Mouse (Mus musculus) hindbrain, embryonic 15.5 days (tissue): ENCODE results near the gene Ptgs1. TPM values are rescaled to one million over a fixed set of nuclear protein-coding genes. Genes with fewer than 3 reads are reported as not detected.
A peak's percentile ranks its signal among the peaks of the same experiment; 100 is the strongest.

Experiments used
- ATAC-seq: fragments of 200-750 bp; cut with Nextera tagmentation; 2 replicates; pipeline ENCODE4 v1.8.0; 2017; ENCODE audit warnings: low read depth, moderate number of reproducible peaks, moderate TSS enrichment; ENCODE audit not compliant: low FRiP score
- H3K27ac ChIP-seq: fragments of 300-500 bp; sonication (generic); replicated peaks from 2 replicates; pipeline ENCODE4 v1.5.1; 2015; ENCODE audit warnings: mild to moderate bottlenecking, inconsistent platforms
- H3K27me3 ChIP-seq: fragments of 300-500 bp; sonication (generic); 2 replicates; pipeline ENCODE4 v1.6.1; 2015; ENCODE audit warnings: control low read depth, inconsistent platforms
- H3K36me3 ChIP-seq: fragments of 300-500 bp; sonication (generic); 2 replicates; pipeline ENCODE4 v1.6.1; 2015; ENCODE audit warnings: control low read depth, inconsistent platforms
- H3K4me1 ChIP-seq: fragments of 300-500 bp; sonication (generic); replicated peaks from 2 replicates; pipeline ENCODE4 v1.6.1; 2015; ENCODE audit warnings: control low read depth, inconsistent platforms
- H3K4me2 ChIP-seq: fragments of 300-500 bp; sonication (generic); 2 replicates; pipeline ENCODE4 v1.6.1; 2015; ENCODE audit warnings: moderate library complexity, mild to moderate bottlenecking, inconsistent platforms
- H3K4me3 ChIP-seq: fragments of 300-500 bp; sonication (generic); 2 replicates; pipeline ENCODE4 v1.5.1; 2015; ENCODE audit warnings: mild to moderate bottlenecking, inconsistent platforms
- H3K9ac ChIP-seq: fragments of 300-500 bp; sonication (generic); 2 replicates; pipeline ENCODE4 v1.6.1; 2015; ENCODE audit warnings: inconsistent platforms
- H3K9me3 ChIP-seq: fragments of 300-500 bp; sonication (generic); 2 replicates; pipeline ENCODE4 v1.6.1; 2016; ENCODE audit warnings: control low read depth, inconsistent platforms
- WGBS: fragments of 180-500 bp; shearing (Covaris S2); methylation state at CpG from one replicate; pipeline ENCODE4 v1.1.7; 2015; 5-methylcytosine and 5-hydroxymethylcytosine counted together
- polyA plus RNA-seq: library from polyadenylated mRNA; unstranded; fragments of >200 nt; fragmentation: Nextera tagmentation; extraction: Ambion mirVana; gene quantifications from 2 replicates; pipeline ENCODE4 v1.2.1, GENCODE M21; 2015

Gene Ptgs1
- polyA plus RNA-seq, 1 experiment from 2014 or later: 5.0 TPM

GRCm38 (mm10) chr2:36216953-36217573 is 13.2 kb upstream of the Ptgs1 start:
- Histone ChIP-seq H3K9me3 (no peaks in the 10 kb centered on the region), H3K4me3 (no peak overlapping the region), H3K27me3 (peaks cover 3% of the 10 kb centered on the region; the same call in 1 of the 2 replicates), H3K9ac (no peak overlapping the region), H3K4me1 (peaks cover 6% of the 10 kb centered on the region), H3K4me2 (no peak overlapping the region), H3K27ac (no peak overlapping the region), H3K36me3 (no peaks in the 10 kb centered on the region)
- 52% methylated on average over 4 of the region's 4 CpGs for WGBS
- no peak for ATAC-seq

- Histone ChIP-seq H3K4me3 (no peak overlapping the region), H3K4me2 (no peak overlapping the region), H3K9me3 (no peaks in the 10 kb centered on the region), H3K27me3 (no peaks in the 10 kb centered on the region), H3K36me3 (no peaks in the 10 kb centered on the region), H3K9ac (no peak overlapping the region), H3K27ac (no peak overlapping the region), H3K4me1 (peaks cover 6% of the 10 kb centered on the region)
- WGBS: 58% methylated on average over 5 of the region's 5 CpGs
- ATAC-seq: no peak
These were observed 12.5 kb upstream of the Ptgs1 start for GRCm38 (mm10) chr2:36217692-36218233.

GRCm38 (mm10) chr2:36220106-36220505 is 10.1 kb upstream of the Ptgs1 start:
- no peaks in the 10 kb centered on the region for H3K27me3 ChIP-seq
- no peak overlapping the region for H3K9ac ChIP-seq
- H3K4me1 ChIP-seq: no peaks in the 10 kb centered on the region
- ATAC-seq: no peak
- no peak overlapping the region for H3K4me3 ChIP-seq
- H3K36me3 ChIP-seq: no peaks in the 10 kb centered on the region
- H3K27ac ChIP-seq: no peak overlapping the region
- H3K9me3 ChIP-seq: no peaks in the 10 kb centered on the region
- no peak overlapping the region for H3K4me2 ChIP-seq
- 87% methylated on average over 8 of the region's 8 CpGs for WGBS

GRCm38 (mm10) chr2:36220891-36221290 is 9.3 kb upstream of the Ptgs1 start:
- H3K4me3 ChIP-seq: no peak overlapping the region
- WGBS: 68% methylated on average over 4 of the region's 4 CpGs
- ATAC-seq: no peak

GRCm38 (mm10) chr2:36222168-36222848 is 7.9 kb upstream of the Ptgs1 start:
- no peak for ATAC-seq
- Histone ChIP-seq H3K4me3 (no peak overlapping the region), H3K27me3 (no peaks in the 10 kb centered on the region), H3K9ac (no peak overlapping the region), H3K27ac (no peak overlapping the region), H3K4me1 (no peaks in the 10 kb centered on the region), H3K36me3 (no peaks in the 10 kb centered on the region), H3K4me2 (no peak overlapping the region), H3K9me3 (no peaks in the 10 kb centered on the region)
- 65% methylated on average over 7 of the region's 7 CpGs for WGBS

More at GRCm38 (mm10) chr2:36220891-36221290, 9.3 kb upstream of the Ptgs1 start:
- Histone ChIP-seq H3K27me3 (no peaks in the 10 kb centered on the region), H3K9me3 (no peaks in the 10 kb centered on the region), H3K36me3 (no peaks in the 10 kb centered on the region), H3K27ac (no peak overlapping the region), H3K9ac (no peak overlapping the region), H3K4me1 (no peaks in the 10 kb centered on the region), H3K4me2 (no peak overlapping the region)

GRCm38 (mm10) chr2:36223436-36223835 is 6.8 kb upstream of the Ptgs1 start:
- Histone ChIP-seq H3K4me1 (no peaks in the 10 kb centered on the region), H3K27ac (no peak overlapping the region), H3K4me3 (no peak overlapping the region), H3K36me3 (no peaks in the 10 kb centered on the region), H3K27me3 (no peaks in the 10 kb centered on the region), H3K9me3 (no peaks in the 10 kb centered on the region), H3K4me2 (no peak overlapping the region), H3K9ac (no peak overlapping the region)
- no peak for ATAC-seq

- 93% methylated on average over 7 of the region's 7 CpGs for WGBS
- no peaks in the 10 kb centered on the region for H3K36me3 ChIP-seq
- ATAC-seq: no peak
- H3K4me3 ChIP-seq: no peak overlapping the region
- H3K9ac ChIP-seq: no peak overlapping the region
- H3K27ac ChIP-seq: no peak overlapping the region
- H3K4me1 ChIP-seq: no peaks in the 10 kb centered on the region
- H3K27me3 ChIP-seq: 0 out of 2 replicates have a peak, but pooled peaks cover 3% of the 10 kb centered on the region
- no peak overlapping the region for H3K4me2 ChIP-seq
- no peaks in the 10 kb centered on the region for H3K9me3 ChIP-seq
These were observed 6.1 kb upstream of the Ptgs1 start for GRCm38 (mm10) chr2:36224153-36224552.

- no peak overlapping the region for H3K4me3 ChIP-seq
- H3K4me2 ChIP-seq: no peak overlapping the region
- 44% methylated on average over 2 of the region's 2 CpGs for WGBS
- no peak overlapping the region for H3K9ac ChIP-seq
- no peak for ATAC-seq
- no peaks in the 10 kb centered on the region for H3K4me1 ChIP-seq
- H3K27ac ChIP-seq: no peak overlapping the region
- no peaks in the 10 kb centered on the region for H3K9me3 ChIP-seq
- no peaks in the 10 kb centered on the region for H3K36me3 ChIP-seq
- H3K27me3 ChIP-seq: 0 out of 2 replicates have a peak, but pooled peaks cover 3% of the 10 kb centered on the region
These were observed 5.6 kb upstream of the Ptgs1 start for GRCm38 (mm10) chr2:36224599-36224998.

GRCm38 (mm10) chr2:36230967-36231366 is 741 bp downstream of the Ptgs1 start:
- H3K27me3 ChIP-seq: 0 out of 2 replicates have a peak, but pooled peaks cover 3% of the 10 kb centered on the region
- peak overlapping the region; percentile 40 for H3K4me3 ChIP-seq
- peak overlapping the region; percentile 75 for H3K4me2 ChIP-seq
- no peaks in the 10 kb centered on the region for H3K9me3 ChIP-seq
- H3K4me1 ChIP-seq: peaks cover 14% of the 10 kb centered on the region
- no peak overlapping the region for H3K27ac ChIP-seq
- 0 out of 2 replicates have a peak overlapping the region, but pooled peaks have one; percentile 39 for H3K9ac ChIP-seq
- 51% methylated on average over 8 of the region's 10 CpGs for WGBS
- no peaks in the 10 kb centered on the region for H3K36me3 ChIP-seq
- ATAC-seq: no peak

- peaks cover 14% of the 10 kb centered on the region for H3K4me1 ChIP-seq
- 65% methylated on average over 7 of the region's 7 CpGs for WGBS
- H3K9ac ChIP-seq: no peak overlapping the region
These were observed 4.5 kb downstream of the Ptgs1 start for GRCm38 (mm10) chr2:36234526-36235368.

GRCm38 (mm10) chr2:36235917-36236316 is 5.7 kb downstream of the Ptgs1 start:
- Histone ChIP-seq H3K27ac (0 out of 2 replicates have a peak overlapping the region, but pooled peaks have one; percentile 14), H3K4me1 (peaks cover 6% of the 10 kb centered on the region; the same call in 1 of the 2 replicates), H3K9me3 (no peaks in the 10 kb centered on the region), H3K36me3 (no peaks in the 10 kb centered on the region), H3K9ac (no peak overlapping the region), H3K4me2 (no peak overlapping the region), H3K27me3 (no peaks in the 10 kb centered on the region), H3K4me3 (no peak overlapping the region)
- 29% methylated on average over 4 of the region's 4 CpGs for WGBS
- ATAC-seq: peak; percentile 60; the same call in 1 of the 2 replicates

More at GRCm38 (mm10) chr2:36234526-36235368, 4.5 kb downstream of the Ptgs1 start:
- H3K27me3 ChIP-seq: no peaks in the 10 kb centered on the region
- H3K4me3 ChIP-seq: no peak overlapping the region
- no peaks in the 10 kb centered on the region for H3K36me3 ChIP-seq
- H3K9me3 ChIP-seq: no peaks in the 10 kb centered on the region
- H3K4me2 ChIP-seq: no peak overlapping the region
- no peak overlapping the region for H3K27ac ChIP-seq
- no peak for ATAC-seq
